Mouse (Mus musculus) kidney, adult 10 weeks (tissue): Measurements from ENCODE around the gene Zc3h13. TPM values are rescaled to one million over a fixed set of nuclear protein-coding genes. Genes with fewer than 3 reads are reported as not detected.

Source experiments
- polyA plus RNA-seq: library from polyadenylated mRNA; stranded (reverse); fragments of 350-450 nt; fragmentation: Illumina TruSeq; extraction: RNeasy Lipid Tissue Mini Kit (QIAGEN cat#74804); gene quantifications from one replicate; pipeline ENCODE4 v1.2.3, GENCODE M21; 2014; ENCODE audit warnings: low read depth, low replicate concordance

The Zc3h13 gene
- 15.4 TPM for polyA plus RNA-seq

DNA sequence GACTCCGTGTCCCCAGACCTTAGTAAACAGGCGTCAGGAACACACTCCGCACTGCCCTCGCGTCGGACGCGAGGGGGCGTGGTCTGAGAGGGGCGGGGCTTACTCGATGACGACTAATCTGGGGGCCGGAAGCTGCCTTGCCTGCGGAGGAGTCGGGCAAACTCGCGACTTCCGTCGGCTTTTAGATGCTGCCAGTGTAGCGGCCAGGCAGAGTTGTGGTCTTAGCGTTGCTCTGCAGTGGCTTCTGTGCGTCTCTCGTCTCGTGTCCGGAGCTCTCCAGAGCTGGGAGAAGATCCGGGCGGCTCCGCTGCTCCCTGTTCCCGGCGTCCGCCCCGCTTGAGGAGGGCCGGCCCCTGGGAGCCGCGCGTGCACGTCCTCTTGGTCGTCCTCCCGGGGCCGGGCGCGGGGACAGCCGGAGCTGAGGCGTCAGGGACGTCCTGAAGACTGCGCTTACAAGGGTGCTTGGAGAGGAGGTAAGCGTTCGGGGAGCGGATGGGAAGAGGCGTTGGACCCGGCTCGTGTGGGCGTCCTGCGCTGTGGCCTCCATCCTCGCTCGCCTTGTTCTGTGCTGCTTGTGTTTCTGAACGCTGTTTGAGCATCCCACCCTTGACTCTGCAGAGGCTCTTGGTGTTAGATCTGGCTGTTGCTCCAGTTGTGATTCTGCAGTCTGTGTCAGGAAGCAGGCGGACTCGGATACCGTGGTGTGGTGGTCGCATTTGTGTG is at the start of gene Zc3h13:
Gene Zc3h13, plus strand, starts transcription at position 181 of the 723 bp plus-strand sequence.

DNA sequence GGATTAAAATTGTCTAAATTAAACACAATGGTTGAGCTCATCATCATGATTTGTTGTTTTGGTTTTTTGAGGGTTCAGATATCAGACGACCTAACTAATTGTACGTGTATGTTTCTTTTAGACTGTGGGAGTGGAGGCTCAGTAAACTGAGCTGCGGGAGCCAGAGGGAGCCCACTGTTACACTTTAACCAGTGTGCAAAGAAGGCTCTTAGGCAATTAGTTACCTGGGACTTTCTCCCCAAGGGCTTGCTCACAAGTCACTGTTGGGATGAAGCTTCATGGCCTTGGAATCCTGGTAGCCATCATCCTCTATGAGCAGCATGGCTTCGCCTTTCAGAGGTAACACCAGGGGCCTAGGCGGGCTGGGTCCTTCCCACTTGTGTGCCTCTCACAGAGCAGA is 42.1 kb upstream of the Zc3h13 start, which contains the start of gene Cpb2:
Gene Cpb2, plus strand, starts transcription at position 201 of the 400 bp plus-strand sequence.

Other genes starting within 250 kb of the Zc3h13 start
- not detected for gene Lrrc63, start 153.5 kb upstream of the Zc3h13 start, polyA plus RNA-seq
- 29.7 TPM for gene Lcp1, start 153.3 kb upstream of the Zc3h13 start, polyA plus RNA-seq
- 9.9 TPM for gene Cpb2, start 42.1 kb upstream of the Zc3h13 start, polyA plus RNA-seq
- not detected for gene Siah3, start 171.6 kb downstream of the Zc3h13 start, polyA plus RNA-seq